Mouse (Mus musculus) thymus, adult 2 months (tissue): Measurements from ENCODE around the gene Jak2.

ENCODE experiments used
- CTCF ChIP-seq: fragments of 200-500 bp; IDR thresholded peaks from 2 replicates; pipeline ENCODE4 v1.5.1; 2012; ENCODE audit warnings: mild to moderate bottlenecking, control low read depth, low read length, moderate library complexity, borderline replicate concordance; ENCODE audit not compliant: control insufficient read depth, poor library complexity, insufficient read depth; ENCODE audit errors: extremely low read depth
- POLR2A ChIP-seq: fragments of 200-500 bp; IDR thresholded peaks from 2 replicates; pipeline ENCODE4 v1.6.1; 2012; ENCODE audit warnings: mild to moderate bottlenecking, low read length, control low read depth, moderate library complexity; ENCODE audit not compliant: control insufficient read depth, poor library complexity, insufficient read depth; ENCODE audit errors: extremely low read depth

DNA sequence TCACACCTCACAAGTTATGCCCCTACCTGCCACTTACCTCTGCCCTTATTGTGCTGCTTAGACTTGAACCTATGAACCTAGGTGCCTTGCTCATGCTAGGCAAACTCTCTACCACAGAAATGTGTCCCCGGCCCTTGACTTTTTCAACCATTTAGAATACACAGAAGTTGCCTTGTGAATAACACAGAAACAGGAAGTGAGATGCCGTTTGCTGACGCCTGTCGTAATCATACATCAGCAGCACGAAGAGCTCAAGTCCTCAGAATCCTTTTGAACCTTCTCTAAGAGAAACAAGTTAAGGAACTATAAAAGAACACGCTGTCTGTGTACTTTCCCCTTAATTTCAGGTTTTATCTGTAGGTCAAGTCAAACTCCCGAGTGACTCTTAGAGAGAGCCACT is 41.7 kb upstream of the Jak2 start:
- no peak for TF ChIP-seq POLR2A
- no peak for TF ChIP-seq CTCF
